Mouse (Mus musculus) kidney, postnatal 10 days (tissue): ENCODE data around the gene Fignl1.
A peak's percentile ranks its signal among the peaks of the same experiment; 100 is the strongest.

ENCODE experiments used
- DNase-seq: peaks from one replicate; pipeline ENCODE4 v3.0.0; 2021; ENCODE audit warnings: mixed read lengths

Gene Fignl1

DNA sequence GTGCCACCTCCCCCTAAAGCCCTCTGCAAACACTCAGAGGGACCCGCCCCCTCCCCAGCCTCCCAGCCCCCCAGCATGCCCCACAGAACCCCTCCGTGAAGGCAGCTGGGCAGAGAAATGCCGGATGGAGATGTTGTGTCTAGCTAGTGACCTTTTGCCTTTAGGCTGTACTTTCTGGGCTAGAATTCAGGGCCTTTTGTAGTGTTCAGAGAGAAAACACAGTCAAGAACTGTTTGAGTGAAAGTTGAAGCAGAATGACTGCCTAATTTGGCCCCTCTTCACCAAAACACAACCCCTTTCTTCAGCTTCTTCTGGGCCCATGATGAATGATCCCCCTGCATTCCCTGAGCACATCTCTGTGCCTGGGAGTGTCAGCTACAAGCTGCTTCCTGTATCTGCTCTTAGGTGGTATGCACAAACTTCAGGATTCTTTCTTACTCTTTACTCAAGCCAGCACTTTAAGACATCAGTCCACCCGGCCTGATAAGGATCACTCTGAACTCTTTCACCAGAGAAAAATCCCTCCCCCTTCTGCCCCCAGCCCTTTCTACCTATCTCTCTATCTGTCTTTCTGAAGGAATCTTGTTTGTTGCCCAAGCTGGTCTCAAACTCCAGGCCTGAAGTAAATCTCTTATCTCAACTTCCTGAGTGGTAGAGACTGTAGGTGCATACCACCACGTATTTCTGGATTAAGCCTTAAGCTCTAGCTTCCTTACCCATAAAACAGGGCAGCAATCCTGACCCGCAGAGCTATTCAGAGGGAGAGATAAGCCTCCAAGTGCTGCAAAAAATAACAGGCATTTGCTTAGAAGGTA is 23.4 kb upstream of the Fignl1 start:
- DNase-seq = peak; percentile 7

DNA sequence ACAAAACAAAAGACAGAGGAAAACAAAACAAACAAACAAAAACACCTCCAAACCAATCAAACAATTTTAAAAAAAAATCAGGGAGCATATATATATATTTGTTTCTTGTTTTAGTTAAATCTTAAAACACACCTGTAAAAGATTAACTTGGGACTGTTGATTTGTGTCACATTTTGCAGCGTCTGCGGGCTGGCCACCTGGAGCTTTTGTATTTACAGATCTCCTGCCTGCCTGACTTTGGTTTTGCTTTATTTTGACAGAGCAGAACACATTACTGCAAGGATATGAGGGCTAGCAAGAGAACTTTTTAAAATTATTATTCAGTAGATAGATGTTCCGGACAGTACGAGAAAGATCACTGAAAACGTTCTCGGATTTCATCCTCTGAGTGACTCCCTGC is 22.8 kb upstream of the Fignl1 start:
- peak; percentile 20 for DNase-seq

DNA sequence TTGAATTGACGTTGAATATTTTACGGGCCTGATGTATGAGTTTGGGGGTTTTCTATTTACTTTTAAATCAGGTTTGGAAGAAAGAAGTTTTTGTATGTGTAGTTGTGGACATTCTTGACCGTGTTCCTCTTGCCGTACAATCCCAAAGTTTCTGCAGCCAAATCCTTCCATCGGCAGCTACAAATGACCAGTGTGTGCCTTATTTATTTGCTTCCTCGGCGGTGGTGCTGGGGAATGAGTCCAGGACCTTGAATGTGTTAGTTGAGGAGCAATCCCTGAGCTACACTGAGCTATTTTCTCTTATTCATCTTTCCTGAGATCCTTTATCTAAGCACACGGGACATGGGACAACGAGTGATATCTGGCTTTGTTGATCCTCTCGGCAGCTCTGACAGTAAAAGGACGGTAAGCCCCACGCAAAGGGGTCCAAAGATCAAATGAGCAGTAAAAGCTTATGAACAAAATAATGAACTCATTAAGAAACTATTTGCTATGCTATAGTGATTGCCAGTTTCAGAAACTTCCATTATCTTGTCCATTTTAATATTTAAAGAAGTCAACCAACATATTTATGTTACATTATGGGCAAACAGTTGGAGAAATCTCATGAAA is 22.2 kb upstream of the Fignl1 start:
- peak; percentile 7 for DNase-seq

DNA sequence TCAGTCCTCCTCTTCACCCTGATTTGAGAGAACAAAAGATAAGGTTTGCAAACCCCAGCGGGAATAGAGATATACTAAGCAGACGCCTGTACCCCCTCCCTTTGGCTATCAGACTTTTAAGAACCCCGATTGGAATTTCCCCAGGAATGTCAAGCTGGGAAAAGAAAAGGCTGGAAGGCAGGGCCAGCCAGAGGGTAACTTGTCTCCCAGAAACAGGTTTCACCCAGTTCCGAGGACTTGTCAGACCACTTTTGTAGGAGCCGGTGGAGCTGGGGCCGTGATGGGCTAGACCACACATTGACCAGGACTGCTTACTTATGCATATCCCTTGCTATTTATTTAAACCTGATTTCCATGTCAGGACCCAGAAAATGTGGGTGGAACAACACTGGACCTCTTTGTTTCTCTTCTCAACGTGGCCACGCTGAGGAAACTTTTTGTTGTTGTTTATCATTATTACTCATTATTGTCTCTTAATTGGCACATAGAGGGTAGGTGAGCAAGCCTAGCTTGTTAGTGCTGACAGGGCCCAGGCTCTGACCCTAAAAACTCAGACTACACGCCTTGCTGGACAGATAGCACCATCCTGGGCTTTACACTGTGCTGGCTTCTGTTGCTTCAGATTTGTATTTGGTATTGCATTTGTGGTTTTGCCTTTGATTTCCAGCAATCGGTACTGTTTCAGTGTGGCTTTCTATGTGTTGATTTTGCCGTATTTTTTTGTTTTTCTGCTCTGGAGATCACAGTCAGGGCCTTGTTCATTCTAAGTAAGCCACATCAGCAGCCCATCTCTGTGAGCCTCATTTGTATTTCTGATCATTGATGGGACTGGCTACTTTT is 20.6 kb upstream of the Fignl1 start:
- peak; percentile 63 for DNase-seq

DNA sequence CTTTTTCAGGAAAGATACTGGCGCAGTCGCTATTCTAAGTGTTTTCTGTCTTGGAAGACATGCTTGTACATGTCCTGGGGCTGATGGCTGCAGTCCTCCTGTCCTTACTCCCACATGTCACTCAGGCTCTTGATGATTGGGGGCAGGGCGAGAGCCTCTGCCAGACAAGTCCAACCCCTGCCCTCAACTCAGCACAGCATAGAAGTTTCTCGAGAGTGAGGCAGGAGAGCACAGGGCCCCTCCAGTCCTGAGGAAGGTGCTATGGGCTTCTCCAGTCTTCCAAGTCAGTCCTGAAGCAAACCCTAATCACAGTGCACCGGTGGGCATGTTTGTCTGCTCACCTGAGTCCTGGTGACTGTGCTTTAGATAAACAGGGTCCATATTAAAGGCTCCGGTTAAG is 20.0 kb upstream of the Fignl1 start:
- DNase-seq = no peak

DNA sequence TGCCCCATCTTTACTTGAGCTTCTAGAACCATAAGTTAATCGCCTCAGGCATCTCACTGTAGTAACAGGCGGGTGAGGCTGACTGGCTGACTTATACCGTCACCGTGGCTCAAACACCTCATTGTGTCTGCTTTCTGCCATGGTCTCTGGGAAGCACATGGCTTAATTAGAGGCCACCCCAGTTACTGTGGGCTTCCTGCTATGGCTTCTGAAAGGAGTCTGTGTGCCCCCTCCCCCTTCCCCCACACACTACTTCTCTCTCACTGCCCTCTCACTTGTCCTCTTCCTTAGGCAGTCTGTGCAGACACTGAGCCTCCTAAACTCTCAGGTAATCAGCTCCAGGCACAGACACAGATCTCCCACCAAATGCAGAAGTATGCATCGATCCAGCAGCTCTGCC is 19.5 kb upstream of the Fignl1 start:
- DNase-seq = no peak

DNA sequence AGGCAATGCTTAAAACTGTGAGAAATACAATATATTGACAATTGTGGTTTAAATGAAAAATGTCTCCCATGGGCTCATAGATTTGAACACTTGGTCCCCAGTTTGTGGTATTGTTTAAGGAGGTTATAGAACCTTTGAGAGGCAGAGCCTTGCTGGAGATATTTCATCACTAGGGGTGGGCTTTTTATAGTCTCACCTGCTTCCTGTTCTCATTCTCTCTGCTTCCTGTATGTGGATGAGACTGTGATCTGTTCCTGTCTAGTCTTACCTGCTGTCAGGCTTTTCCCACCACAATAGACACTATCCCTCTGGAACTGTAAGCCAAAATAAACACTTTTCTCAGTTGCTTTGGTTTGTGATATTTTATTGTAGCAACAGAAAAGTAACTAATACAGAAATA is 17.7 kb upstream of the Fignl1 start:
- DNase-seq = no peak

DNA sequence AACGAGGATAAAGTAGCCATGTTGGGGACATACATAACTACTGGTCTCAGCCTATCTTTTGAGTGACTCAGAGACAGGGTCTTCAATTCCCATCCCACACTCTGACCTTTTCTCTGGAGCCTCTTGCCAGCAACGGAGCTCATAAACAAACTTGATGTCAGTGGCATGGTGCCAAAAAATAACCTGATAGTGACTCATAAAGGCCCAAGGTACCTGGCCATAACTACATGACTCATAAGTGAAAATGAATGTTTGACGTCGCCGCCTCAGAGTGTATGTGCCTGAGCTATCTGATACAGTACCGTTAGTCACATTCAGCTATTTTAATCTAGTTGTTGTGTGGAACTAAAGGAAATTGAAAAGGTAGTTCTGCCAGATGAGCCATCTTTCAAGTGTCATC is 16.9 kb upstream of the Fignl1 start:
- DNase-seq = no peak

DNA sequence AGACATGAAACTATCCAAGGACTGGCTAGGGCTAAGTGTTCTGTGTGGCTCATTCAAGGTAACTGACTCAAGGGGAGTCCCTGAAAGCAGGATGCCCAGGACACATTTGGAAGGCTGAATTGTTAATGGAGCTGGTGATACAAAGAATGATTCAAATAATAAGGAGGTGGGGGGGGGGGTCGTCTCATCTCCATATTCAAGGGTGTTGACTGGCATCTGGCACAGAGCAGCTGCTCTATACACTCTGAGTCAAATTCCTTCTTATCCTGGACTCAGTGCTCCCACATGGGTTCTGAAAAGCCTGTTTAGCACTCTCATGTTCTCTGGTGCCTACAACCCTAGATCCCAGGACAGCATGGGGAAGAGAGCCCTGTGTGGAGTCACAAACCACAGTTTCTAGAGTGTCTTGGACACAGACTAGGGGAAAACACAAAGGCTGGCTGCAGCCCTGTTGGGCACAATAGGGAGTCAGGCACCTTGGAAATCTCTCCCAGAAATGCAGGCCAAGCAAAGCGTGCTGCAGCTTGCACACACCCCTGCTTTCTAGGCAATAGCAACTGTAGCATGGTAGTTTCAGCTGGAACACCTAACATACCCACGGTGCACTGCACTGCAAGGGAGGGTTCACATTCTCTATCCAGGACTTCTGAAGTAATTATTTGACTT is 16.3 kb upstream of the Fignl1 start:
- DNase-seq = no peak

DNA sequence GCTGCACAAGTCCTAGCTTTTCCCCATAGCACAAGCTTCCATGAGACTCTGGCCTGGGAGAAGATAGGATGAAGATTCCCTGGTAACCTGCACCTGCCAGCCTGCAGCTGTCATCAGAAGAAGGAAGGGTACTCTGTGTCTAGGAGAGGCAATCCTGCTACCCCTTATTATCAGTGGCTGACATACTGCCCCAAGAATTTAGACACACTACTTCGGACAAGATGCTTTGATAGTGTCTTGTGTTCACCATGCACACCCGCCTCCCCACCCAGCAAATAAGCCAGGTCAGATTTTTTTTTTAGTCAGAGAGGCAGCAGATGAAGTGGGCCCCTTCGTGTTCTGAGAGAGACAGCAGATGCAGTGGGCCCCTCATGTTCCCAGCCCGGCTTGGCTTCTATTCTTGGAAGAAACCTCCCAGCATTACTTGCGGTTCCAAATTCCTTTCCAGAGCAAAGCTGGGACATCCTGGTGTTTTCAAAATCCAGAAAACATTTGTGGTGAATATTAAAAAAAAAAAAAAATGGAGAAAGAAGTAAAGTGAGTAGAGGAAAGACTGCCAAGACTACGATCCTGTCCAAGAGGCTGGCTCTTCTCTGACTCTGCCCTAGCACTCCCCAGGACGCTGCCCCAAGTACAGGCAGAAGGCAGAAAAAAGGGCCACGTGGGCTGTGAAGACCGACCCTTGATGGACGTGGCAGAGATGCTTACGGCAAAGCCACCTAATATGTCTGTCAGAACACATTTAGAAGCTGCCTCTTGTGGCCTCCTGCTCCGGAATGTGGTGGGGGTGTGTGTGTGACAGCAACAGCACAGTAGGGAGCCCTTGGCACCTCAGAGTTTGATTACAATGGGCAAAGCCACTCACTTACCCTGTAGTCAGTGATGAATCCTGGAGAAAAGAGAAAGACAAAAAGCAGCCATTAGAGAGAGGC is 15.5 kb upstream of the Fignl1 start:
- no peak for DNase-seq

DNA sequence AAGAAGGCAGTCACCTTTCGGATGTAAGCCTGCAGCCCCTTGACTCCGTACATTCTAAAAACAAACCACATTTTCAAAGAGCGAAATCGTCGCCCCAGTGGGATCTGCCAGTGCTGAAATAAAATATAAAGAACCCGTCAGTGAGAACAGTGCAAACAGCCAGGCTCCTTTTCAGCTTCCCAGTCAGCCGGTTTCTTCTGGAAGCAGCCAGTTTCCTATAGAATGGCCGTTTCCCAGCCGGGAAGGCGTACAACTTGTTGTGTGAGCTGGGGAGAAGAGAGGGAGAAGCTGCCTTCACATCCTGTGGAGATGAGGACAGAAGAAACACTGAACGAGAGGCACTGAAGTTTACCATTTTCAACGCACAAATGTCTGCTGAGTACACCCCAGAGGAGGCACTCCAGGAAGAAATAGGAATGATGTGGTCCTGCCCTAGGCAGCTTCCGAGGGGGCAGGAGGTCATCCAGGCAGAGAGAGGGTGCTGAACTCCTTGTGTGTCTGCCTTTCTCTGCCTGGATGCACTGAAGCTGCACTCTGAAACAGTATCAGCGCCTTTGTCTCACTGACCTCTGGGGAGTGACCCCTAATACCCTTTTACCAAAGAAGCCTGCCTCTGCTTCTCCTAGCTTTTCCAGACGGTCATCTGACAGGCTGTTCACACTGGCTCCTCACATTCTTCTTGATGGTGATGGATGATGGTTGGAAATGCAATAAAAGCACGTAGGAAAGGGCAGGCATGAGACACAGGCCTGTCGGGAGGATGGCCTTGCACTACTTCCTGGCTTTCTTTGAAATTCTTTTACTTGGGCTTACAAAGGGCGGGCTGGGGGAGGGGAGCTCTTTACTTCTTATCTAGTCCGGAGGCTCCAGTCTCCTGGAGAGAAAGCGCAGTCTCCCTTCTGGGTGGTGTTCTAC is 13.7 kb upstream of the Fignl1 start:
- DNase-seq = peak; percentile 59

DNA sequence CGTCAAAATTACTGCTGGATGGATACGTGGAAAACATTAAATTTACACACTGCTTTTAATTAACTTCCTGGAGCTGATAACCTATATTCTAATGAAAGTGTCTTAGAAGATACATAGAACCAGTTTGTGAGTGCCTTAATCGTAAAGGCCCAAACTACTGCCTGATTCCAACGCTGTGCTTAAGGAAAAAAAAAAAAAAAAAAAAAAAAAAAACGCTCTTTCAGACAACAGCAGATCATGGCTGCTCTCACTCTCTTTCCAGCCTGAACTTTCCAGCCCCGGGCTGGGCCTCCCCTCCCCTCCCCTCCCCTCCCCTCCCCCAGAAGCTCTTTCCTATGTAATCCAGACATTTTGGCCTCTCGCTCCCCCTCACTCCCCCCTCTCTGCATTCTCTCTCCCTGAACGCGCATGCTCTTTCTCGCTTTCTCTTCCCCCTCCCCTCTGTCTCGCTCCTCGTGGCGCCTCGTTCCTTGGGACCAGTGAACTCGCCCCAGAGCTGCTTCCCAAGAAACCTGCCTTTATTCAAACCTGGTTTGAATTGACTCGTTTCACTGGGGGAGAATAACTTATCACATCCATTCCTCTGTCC is 12.7 kb upstream of the Fignl1 start:
- peak; percentile 75 for DNase-seq

DNA sequence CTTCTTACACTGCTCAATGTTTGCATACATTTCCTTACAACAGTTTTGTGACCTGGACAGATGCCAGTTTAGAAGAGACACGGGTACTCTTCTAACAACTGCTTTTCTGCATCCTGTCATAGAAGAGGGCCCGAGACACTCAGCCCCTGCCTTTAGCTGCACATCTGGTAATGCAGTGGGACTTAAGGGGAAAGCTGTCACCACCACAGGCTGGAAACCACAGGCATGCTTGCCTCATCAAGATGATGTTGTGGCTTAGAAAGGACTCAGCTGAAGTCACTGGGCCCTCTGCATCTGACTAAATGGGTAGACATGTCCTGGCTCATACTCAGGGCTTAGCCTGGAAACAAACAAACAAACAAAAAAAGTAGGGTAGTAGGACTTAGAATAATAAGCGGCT is 12.0 kb upstream of the Fignl1 start:
- no peak for DNase-seq

DNA sequence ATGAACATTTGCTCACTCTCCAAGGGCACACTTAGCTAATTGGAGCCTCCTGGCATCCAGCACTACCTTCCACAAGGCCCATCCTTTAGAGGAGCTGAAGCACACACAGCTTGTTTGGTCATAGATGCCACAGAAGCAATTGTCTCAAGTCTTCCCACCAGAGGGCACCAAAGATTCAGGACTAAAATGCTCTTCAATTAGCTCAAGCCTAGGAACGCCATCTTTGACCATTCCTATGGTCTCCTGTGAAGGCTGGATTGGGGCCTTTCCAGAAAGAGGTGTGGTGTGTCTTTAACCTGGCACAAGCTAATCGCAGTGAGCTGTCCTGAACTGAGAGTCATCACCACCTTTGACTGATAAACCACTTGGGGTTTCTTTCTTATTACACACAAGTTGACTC is 11.5 kb upstream of the Fignl1 start:
- peak; percentile 84 for DNase-seq

DNA sequence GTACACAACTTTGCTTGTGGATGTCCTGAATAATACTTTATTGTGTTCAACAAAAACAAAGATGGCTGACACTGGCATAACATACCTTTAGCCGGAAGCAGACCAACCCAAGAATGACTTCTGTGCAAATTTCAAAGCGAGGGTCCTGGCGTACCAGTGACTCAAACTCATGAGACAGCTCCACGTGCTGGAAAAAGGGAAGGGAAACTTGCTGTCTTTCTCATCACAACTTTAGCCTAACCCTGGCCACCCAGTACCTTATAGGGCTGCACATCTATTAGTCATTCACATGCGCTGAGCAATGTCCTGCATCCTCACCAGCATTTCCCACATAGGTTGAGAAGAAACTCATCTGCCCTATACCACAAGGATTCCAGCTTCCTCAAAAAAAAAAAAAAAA is 10.4 kb upstream of the Fignl1 start:
- DNase-seq = no peak

DNA sequence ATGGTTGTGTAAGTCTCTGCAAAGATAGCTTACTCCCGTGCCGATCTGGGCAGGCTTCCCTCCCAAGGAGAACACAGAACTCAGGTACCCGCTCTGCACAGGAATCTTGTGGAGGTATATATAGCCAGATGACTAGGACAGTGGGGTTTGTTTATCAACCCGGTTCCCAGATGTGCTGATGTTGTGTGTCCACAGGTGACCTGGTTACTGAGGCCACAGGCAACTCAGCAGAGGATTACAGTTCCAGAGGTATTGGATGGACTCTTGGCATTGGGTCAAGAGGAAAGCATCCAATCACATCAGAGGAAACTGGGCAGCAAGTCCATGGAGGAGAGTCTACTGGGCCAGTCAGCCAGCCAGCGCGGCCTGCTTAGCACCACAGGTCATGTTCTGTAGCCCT is 10.0 kb upstream of the Fignl1 start:
- DNase-seq = no peak

DNA sequence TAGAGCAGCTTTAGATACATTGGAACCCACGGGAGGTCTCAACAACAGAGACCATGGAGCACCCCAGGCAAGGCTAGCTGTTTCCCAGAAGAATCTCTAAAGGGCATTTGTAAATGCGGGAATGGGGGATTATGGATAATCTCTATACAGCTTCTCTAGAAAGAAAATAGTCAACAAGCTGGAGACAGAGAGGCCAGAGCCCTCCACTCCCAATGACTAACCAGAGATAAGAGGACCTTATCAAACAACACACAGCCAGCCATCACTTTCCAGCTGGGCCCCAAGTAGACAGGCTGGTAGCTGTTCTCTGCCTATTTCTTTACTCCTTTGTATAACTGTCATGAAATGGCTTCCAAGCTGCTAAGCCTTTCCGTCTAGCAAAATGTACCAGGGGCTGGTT is 7.0 kb upstream of the Fignl1 start:
- DNase-seq = no peak

DNA sequence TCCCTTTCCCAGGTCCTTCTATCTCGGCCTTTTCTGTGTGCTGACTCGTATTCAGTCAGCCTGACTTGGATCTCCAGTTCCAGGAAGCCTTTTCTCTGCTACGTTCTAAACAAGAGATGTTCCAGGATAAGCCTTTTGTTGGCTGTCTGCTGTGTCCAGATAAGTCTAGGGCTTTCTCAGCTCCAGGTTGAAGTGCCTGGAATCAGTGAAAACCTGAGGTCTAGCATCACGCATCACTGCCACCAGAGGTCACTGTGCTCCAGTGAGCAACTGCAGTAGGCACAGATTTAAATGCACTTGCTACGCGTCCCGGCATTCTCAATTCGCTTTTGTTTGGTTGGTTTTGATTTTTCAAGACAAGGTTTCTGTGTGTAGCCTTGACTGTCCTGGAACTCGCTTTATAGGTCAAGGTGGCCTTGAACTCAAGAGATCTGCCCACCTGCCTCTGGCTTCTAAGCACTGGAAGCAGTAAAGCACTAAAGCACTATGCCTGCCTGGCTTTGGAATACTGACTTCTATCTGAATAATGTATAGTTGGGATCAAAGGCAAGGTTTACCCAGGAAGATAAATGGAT is 3.2 kb upstream of the Fignl1 start:
- DNase-seq = peak; percentile 87

DNA sequence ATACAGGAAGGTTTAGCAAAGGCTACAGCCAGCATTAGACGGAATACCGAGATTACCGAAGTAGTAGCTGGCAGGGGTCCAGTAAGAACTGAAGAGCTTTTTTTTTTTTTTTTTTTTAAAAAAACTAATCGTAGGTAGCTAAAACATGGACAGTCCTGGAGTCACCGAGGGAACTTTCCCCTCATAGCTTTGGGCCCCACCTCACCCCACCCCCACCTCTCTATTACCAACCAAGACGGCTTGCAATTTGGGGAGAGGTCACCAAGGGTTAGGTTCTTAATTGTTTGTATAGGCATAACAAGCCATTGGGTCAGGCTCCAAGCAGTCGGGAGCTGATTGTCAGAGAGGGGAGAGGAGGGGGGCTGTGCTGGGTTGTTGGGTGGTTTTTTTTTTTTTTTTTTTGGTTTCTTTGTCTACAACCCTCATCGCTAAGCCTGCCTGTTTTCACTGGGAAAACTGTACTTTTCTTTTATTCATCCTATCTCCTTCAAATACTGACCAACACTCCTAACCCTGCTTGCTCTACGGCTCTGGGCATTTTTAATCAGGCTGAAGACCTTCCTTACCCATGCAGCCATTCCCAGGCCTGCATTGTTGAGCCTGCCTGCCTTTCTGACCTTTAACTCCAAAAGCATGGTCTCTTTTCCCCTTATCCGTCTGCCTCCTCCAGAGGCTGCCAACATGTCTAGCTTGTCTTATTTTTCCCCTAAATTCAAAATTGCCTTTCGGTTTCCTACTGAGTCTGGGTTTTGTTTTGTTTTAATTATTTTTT is 828 bp upstream of the Fignl1 start:
- no peak for DNase-seq
